Mouse (Mus musculus): ENCODE measurements at regions not wholly inside any gene's neighbourhood (a gene's known extent, or its start where the extent isn't known, plus 50 kb on each side); places are given as distances from the start of the nearest gene placed in this dataset.

DNA sequence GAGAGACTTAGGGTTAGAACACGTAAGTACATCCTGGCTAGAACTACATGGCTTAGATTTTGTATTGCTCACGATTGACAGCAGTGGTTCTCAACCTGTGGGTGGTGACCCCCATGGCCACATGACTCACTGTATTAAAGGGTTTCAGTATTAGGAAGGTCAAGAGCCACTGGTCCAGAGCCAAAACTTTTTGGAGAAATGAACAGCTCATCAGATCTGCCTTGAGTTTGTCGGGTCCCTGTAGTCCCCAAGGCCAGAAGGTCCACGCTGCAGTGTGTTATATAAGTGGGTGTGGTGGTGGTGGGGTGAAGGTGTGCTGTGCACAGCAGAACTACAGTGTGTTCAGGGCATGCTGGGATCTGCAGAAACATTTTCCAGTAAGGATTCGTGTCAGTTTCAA lies 72.2 kb upstream of the Map4k3 start:
- TF ChIP-seq GABPA (IDR thresholded peaks at IDR 0.05; ENCODE audit: insufficient replicate concordance, low read depth, low read length) (no peak), ZNF384 (IDR thresholded peaks at IDR 0.05; ENCODE audit: low read depth, low read length) (no peak), POLR2A (IDR thresholded peaks at IDR 0.05; ENCODE audit: low read depth, low read length) (no peak)

Measured in CH12.LX (cell line).